Mouse (Mus musculus) 416B (cell line): ENCODE data around the gene Hnrnph3.
"Not testable (repeated sequence)": the region's sequence is repeated elsewhere in the genome, so short reads cannot be mapped to it uniquely, and the experiment has no call there.

ENCODE experiments used
- DNase-seq: peaks from one replicate; pipeline ENCODE4 v3.0.0; 2011; ENCODE audit warnings: low read depth

The Hnrnph3 gene

DNA sequence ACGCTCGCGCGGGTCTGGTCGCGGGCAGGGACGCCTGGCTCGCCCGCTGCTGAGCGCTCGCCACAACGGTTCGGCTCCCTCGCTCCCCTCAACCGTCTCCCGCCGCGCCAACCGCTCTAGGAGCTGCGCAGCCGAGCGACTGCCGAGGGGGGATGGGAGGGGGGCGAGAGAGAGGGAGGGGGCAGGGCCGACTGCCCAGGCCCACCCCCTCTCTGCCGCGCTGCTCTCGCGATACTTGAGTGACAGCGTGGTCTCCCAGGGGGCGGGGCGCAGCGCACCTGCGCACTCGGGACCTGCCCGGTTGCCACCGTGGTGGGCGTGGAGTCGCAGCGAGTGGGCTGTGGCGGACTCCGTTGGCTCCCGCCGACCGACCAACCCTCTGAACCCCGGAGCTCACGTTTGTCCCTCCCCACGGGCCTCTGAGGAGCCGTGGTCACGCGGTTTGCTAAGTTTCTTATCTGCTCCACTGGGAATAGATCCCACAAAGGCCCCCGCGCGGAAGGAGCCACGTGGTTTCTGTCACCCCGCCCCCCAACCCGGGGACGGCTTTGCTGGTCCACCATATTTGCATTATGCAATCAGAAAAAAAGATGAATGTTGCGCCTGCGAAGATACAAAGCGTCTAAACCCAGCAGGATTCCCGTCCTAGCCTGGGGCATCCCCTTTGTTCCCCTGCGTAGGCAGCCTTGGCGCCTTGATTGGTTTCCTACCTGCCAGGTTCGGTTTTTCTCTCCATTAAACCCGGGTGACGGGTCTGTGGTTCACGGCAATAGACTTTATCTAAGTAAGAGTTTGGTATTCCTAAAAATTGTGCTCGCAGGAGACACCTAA, at the start of gene Hnrnph3, which contains the start of gene Pbld2:
TSS of gene Hnrnph3 (minus strand) at position 469 of the 831 bp plus-strand sequence.
TSS of gene Pbld2 (plus strand) at position 567 of the 831 bp plus-strand sequence.
- DNase-seq: peak; percentile 97

- peak; percentile 74 for DNase-seq
Measured at GRCm38 (mm10) chr10:63065988-63066387, 42.0 kb upstream of the Hnrnph3 start.

DNA sequence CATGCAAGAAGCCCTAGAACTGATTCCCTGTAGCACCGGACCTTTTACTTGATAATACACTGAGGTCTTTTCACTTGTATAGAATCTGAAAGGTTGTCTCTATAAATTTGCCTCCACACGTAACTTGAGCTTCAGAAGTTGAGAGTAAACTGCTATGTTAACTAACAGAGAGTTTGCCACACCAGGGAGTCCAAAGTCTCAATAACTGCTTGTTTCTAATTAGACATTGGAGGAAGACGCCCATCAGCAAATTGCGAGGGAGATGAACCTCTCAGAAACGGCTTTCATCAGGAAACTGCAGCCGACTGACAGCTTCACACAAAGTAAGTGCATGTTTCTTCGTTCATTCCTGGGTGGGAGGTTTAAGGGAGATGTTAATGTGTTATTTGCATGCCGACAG, 41.5 kb upstream of the Hnrnph3 start:
- DNase-seq: no peak

- DNase-seq: no peak
Measured at GRCm38 (mm10) chr10:63064516-63064915, 40.5 kb upstream of the Hnrnph3 start.

GRCm38 (mm10) chr10:63063365-63063764, 39.3 kb upstream of the Hnrnph3 start:
- DNase-seq: no peak

GRCm38 (mm10) chr10:63062696-63063095, 38.7 kb upstream of the Hnrnph3 start:
- DNase-seq: no peak

GRCm38 (mm10) chr10:63061266-63061665, 37.2 kb upstream of the Hnrnph3 start:
- no peak for DNase-seq

GRCm38 (mm10) chr10:63060406-63060805, 36.4 kb upstream of the Hnrnph3 start:
- DNase-seq: peak; percentile 18

DNA sequence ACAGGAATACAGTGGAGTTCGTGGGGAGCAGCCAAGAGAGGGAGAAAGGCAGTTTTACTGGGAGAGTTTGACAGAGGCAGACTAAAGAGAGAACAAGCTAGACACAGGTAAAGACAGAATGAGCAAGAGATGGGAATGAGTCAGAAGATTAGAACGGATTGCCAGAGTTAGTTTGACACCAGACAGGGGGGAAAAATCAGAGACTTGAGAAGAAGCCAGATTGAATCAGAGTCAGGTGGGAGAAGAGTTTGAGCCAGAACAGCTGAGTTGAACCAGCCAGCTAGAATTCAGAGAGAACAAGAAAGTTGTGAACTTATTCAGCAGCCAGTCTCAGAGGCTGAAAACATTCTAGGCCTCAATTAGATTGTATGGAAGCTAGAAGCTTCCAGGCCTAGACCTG, 35.8 kb upstream of the Hnrnph3 start, which contains the start of gene Pbld1:
TSS of gene Pbld1 (plus strand) at position 301 of the 400 bp plus-strand sequence.
- no peak for DNase-seq

- no peak for DNase-seq
Measured at GRCm38 (mm10) chr10:63056966-63057750, 33.1 kb upstream of the Hnrnph3 start.

- peak; percentile 26 for DNase-seq
Measured at GRCm38 (mm10) chr10:63054586-63054985, 30.6 kb upstream of the Hnrnph3 start.

DNA sequence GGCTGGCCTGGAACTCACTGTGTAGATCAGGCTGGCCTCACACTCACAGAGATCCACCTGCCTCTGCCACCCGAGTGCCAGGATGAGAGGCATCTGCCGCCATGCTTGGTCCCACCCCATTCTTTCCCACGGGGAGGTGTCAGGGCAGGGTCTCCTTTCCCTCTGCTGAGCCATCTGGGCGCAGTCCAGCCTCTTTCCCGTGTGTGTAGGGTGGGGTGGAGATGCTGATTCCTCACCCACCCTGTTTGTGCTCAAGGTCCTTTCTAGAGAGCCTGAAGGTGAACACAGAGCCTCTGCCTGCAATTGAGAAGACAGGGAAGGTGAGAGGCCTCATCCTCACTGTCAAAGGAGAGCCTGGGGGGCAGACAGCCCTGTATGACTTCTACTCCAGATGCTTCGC, 30.1 kb upstream of the Hnrnph3 start:
- DNase-seq: not testable (repeated sequence)

DNA sequence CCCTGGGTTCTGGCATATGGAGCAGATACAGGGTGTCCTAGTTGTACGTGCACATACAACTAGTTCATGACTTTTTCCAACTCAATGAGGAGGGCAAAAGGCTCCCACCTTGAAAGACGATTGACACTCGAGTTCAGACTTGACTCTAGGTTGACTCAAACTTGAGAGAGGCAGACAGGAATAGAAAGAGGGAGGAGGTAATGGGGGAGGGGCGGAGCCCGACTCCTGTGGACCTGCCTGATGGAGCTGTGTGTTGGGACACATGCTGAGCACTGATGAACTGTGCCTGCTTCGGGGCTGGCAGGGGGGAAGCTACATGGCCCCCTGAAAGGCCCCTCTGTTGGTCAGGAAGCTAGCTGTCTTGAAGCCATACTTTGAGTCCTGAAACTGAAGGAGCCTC, 29.0 kb upstream of the Hnrnph3 start:
- no peak for DNase-seq

DNA sequence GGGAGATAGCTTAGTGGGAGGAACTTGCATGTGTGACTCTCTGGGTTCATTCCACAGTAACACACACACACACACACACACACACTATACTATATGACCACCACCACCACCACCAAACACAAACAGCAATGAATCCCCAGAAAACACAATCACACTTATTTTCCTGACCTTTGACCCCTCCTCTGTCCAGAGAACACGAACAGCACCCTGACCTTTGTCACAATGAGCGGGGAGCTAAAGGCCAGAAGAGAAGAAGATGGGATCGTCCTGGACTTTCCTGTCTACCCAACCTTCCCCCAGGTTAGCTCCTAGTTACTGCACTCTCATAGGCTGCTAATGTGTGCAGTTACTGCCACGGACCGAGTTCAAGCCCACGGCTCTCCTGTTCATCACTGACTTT, 28.0 kb upstream of the Hnrnph3 start:
- no peak for DNase-seq

GRCm38 (mm10) chr10:63051267-63051666, 27.2 kb upstream of the Hnrnph3 start:
- DNase-seq: peak; percentile 69

- no peak for DNase-seq
Measured at GRCm38 (mm10) chr10:63049106-63049505, 25.1 kb upstream of the Hnrnph3 start.

DNA sequence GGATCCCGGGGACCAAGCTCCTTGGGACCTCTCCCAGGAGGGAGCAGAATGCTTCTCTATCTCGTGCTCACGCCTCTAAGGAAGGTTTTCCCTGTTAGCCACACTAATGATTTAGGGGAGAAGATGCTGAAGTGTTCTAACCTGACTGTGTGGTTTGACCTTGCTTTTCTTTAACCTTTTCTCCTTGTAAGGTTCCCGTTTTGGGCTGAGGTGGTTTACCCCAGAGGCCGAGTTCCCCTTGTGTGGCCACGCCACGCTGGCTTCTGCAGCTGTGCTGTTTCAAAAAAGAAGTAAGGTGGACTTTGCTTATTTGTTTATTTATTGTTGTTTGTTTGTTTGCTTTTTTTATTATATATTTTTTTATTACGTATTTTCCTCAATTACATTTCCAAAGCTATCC, 23.7 kb upstream of the Hnrnph3 start:
- DNase-seq: no peak

DNA sequence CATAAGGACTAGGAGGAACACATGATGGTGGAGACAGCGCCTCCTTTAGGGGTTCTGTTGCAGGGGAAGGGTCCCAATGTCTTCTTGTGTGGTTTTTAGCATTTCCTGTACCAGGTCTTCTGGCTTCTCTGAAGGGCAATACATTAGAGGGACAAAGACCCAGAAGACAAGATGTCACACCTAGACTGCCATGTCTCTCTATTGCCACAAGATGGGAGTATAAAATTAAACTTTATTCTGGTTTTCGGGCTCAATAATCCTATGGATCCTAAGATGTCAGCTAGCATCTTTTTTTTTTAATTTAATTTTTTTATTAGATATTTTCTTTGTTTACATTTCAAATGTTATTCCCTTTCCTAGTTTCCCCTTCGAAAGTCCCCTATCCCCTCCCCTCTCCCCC, 19.1 kb upstream of the Hnrnph3 start:
- peak; percentile 40 for DNase-seq

DNA sequence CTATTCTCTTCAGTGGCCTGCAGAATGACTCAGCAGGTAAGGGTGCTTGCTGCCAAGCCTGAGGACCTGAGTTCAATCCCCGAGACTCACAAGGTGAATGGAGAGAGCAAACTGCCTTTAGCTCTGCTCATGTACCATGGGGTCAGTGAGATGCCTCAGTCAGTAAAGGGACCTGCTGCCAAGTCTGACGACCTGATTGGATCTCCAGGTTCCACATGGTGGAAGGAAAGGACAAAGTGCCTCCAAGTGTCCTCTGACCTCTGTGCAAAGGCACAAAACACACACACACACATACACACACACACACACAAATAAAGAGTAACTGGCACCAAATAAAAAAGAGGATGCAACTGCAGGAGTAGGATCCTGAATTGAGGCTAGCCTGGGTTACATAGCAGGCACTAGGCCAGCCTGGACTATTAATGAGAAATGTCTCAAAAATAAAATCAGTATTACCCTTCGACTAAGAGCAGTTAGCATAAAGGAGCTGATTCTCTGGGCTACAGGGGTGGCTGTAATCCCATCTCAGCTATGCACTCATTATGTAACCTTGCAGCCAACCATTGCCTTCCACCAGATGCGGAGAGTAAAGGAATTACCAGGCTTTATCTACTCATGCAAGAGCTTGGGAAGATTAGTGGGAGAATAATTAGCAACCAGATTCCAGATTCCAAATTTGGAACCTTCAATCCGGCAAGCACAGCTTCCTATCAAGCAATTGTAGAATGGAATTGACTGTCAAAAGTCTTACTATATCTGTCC, 16.0 kb upstream of the Hnrnph3 start:
- no peak for DNase-seq

DNA sequence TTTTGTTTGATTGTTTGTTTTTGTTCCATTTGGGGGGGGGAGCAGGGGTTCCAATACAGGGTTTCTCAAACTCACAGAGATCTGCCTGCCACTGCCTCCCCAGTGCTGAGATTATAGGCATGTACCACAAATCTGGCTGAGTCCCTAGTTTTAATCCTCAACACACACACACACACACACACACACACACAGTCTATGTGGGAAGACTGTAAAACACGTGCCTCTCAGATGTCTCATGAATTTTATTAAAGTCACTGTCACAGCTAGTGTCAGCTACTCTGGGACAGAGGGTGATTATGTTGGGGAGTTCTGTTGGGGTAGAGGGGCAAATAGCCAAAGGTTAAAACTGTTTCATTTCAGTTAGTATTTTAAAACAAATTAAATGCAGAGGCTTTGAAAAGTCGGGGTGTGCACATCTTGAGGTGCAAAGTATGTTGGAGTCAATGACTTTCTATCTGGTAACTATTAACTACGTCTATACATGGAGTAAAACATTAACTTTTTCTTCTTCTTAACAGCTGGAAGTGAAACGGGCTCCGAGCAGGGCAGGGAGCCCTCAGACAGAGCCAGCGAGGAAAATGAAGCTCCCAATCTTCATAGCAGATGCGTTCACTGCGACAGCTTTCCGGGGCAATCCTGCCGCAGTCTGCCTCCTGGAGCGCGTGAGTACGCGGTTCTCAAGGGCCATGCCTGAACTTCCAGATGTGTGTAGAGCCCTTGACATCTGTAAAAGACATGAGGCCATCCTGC, 14.7 kb upstream of the Hnrnph3 start:
- DNase-seq: no peak

DNA sequence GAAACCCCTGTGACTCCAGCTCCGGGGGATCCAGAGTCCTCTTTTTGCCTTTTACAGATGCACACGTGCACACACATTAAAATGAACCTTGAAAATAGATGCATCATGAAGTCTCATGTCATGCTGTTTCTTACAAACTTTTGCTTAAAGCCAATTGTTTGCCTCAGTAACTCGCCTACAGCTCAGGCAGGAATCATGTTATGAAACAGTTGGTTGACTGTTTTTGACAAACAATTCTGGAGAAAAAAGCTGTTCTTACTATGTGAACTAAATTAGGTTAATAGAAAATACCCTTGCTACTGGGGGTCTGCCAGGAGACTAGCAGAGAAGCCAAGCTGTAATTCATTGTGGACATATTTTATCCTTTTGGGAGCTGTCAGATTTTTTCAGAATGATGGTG, 8.9 kb upstream of the Hnrnph3 start:
- DNase-seq: no peak

DNA sequence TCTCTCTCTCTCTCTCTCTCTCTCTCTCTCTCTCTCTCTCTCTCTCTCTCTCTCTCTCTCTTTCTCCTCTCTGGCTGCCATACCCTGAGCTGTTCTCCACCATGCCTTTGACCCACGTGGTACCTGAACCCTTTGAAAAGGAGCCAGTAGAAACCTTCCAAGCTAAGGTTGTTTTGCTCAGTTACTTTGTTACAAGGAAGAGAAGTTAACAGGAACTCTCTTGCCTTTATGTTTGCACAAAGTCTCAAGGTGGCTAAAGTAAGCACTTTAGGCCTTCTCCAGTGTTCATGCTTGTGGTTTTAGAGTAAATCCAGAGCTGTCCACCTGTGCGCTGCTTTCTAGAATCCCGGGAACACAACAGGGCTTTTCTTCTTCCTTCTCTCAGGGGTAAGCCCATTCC, 8.2 kb upstream of the Hnrnph3 start:
- DNase-seq: no peak
